Mouse (Mus musculus) spleen, adult 2 months (tissue): ENCODE results near the gene Tspan32.

Experiments
- CTCF ChIP-seq: fragments of 200-500 bp; IDR thresholded peaks from 2 replicates; pipeline ENCODE4 v1.5.1; 2011; ENCODE audit warnings: mild to moderate bottlenecking, inconsistent platforms; ENCODE audit not compliant: insufficient read depth, insufficient read length, insufficient replicate concordance; ENCODE audit errors: extremely low read depth
- POLR2A ChIP-seq: fragments of 200-500 bp; IDR thresholded peaks from 2 replicates; pipeline ENCODE4 v1.6.1; 2011; ENCODE audit warnings: low read depth, low read length, inconsistent platforms

GRCm38 (mm10) chr7:142981908-142982307, 22.9 kb upstream of the Tspan32 start:
- TF ChIP-seq POLR2A (no peak), CTCF (no peak)
